ENCODE assay signal across 22 mouse cellular contexts in genomic region chr8:111887479-111887878, GRCm38 (mm10). TPM values are rescaled to one million over a fixed set of nuclear protein-coding genes. Genes with fewer than 3 reads are reported as not detected.
A peak's percentile ranks its signal among the peaks of the same experiment; 100 is the strongest.
DNase-seq lines count a peak whose midpoint lies in the region; ATAC-seq and TF ChIP-seq lines count a peak whose summit lies in the region.
"Had no signal": no experiment of that assay in that cellular context is flagged by ENCODE, and none has a peak within 500 bp of the region (broad histone marks: within the 10 kb centered on the region; RNA-seq: fewer than 3 reads in every experiment).

No protein-coding gene starts in this region.

- no peaks in the 10 kb centered on the region for H3K27me3 ChIP-seq in MEL (ENCODE audit: control insufficient read depth in 1 of 2, insufficient read depth in 2 of 2, low read length in 2 of 2)
- peaks cover 48% of the 10 kb centered on the region for H3K27me3 ChIP-seq in liver, embryonic 13.5 days
- H3K27me3 ChIP-seq in liver, postnatal 0 days (ENCODE audit: insufficient read depth, low read length) = peaks cover 35% of the 10 kb centered on the region
- H3K27me3 ChIP-seq: Patski had no signal

- peak; percentile 19 for DNase-seq in 416B (ENCODE audit: low read depth)
- peak; percentile 85 for DNase-seq in MEL (ENCODE audit: low read depth, low spot score)
- no peak for DNase-seq in liver, embryonic 13.5 days
- DNase-seq in liver, postnatal 0 days = no peak
- no peak for DNase-seq in cerebellum, adult 9-10 months
- DNase-seq in layer of hippocampus, adult 2 months (ENCODE audit: low spot score in 2 of 2) = no peak
- DNase-seq in frontal cortex, postnatal 36 days (ENCODE audit: low spot score in 2 of 2) = no peak
- DNase-seq: adrenal gland, postnatal 14 days; cerebellum, adult 2 months; forebrain, postnatal 0 days; gastrocnemius, adult 2 months; gastrocnemius, postnatal 25 days; heart, postnatal 36 days had no signal

- no peak for TF ChIP-seq RAD21 in MEL (IDR thresholded peaks at IDR 0.05; ENCODE audit: low read depth, low read length)

- H3K4me3 ChIP-seq in MEL (ENCODE audit: control insufficient read depth in 1 of 2, insufficient read depth in 1 of 2, low read depth in 2 of 2, low read length in 2 of 2) = no peak overlapping the region
- no peak overlapping the region for H3K4me3 ChIP-seq in liver, embryonic 13.5 days (replicated peaks)
- no peak overlapping the region for H3K4me3 ChIP-seq in liver, postnatal 0 days (ENCODE audit: low read depth, low read length)
- no peak overlapping the region for H3K4me3 ChIP-seq in layer of hippocampus, adult 2 months
- H3K4me3 ChIP-seq: embryonic facial prominence, embryonic 10.5 days; forebrain, embryonic 13.5 days; gastrocnemius, adult 2 months; heart, embryonic 13.5 days; hindbrain, embryonic 15.5 days had no signal

- H3K9ac ChIP-seq in MEL (ENCODE audit: control insufficient read depth, low read depth, low read length, poor library complexity, severe bottlenecking) = no peak overlapping the region
- H3K9ac ChIP-seq in liver, embryonic 13.5 days = no peak overlapping the region
- H3K9ac ChIP-seq in liver, postnatal 0 days (replicated peaks) = no peak overlapping the region
- H3K9ac ChIP-seq: forebrain, embryonic 13.5 days; forebrain, postnatal 0 days; heart, embryonic 13.5 days; hindbrain, embryonic 15.5 days had no signal

- H3K79me2 ChIP-seq in MEL (ENCODE audit: control insufficient read depth, insufficient read depth, low read length, poor library complexity) = no peaks in the 10 kb centered on the region

- ATAC-seq in liver, embryonic 13.5 days (ENCODE audit: low read depth) = peak; percentile 79
- ATAC-seq in liver, postnatal 0 days = peak; percentile 50
- ATAC-seq: activated CD4-positive, CD25-positive, alpha-beta regulatory T cell, adult 4 months; forebrain, embryonic 13.5 days; forebrain, postnatal 0 days had no signal

- peaks cover 3 to 25% of the 10 kb centered on the region in 2 experiments; a peak in 2 of 4 replicates for H3K4me1 ChIP-seq in MEL (ENCODE audit: control insufficient read depth in 1 of 2, insufficient read depth in 2 of 2, low read length in 2 of 2)
- peaks cover 23% of the 10 kb centered on the region for H3K4me1 ChIP-seq in liver, embryonic 13.5 days (replicated peaks)
- H3K4me1 ChIP-seq in liver, postnatal 0 days (ENCODE audit: insufficient read depth) = no peaks in the 10 kb centered on the region

- TF ChIP-seq CTCF in MEL (IDR thresholded peaks at IDR 0.05 in 2 of 3, conservative IDR thresholded peaks at IDR 0.05 in 1 of 3; ENCODE audit: control insufficient read depth in 1 of 3, insufficient read depth in 1 of 3, low read depth in 2 of 3, low read length in 3 of 3, poor library complexity in 1 of 3, severe bottlenecking in 1 of 3) = no peak
- TF ChIP-seq CTCF in liver, postnatal 0 days (IDR thresholded peaks at IDR 0.05; ENCODE audit: low read depth) = no peak
- TF ChIP-seq CTCF in layer of hippocampus, adult 2 months (conservative IDR thresholded peaks at IDR 0.05) = no peak

- TF ChIP-seq POLR2A in MEL (IDR thresholded peaks at IDR 0.05; ENCODE audit: control insufficient read depth in 1 of 2, insufficient read depth in 1 of 2, low read depth in 1 of 2, low read length in 2 of 2, poor library complexity in 1 of 2) = no peak

- WGBS in liver, embryonic 13.5 days (ENCODE audit: insufficient replicate concordance) = 50% methylated on average over 1 of the region's 1 CpGs
- 32% methylated on average over 1 of the region's 1 CpGs for WGBS in liver, postnatal 0 days (ENCODE audit: insufficient replicate concordance)

- H3K9me3 ChIP-seq in MEL (replicated peaks; ENCODE audit: insufficient read depth, low read length) = no peaks in the 10 kb centered on the region
- no peaks in the 10 kb centered on the region for H3K9me3 ChIP-seq in liver, embryonic 13.5 days (replicated peaks)
- no peaks in the 10 kb centered on the region for H3K9me3 ChIP-seq in liver, postnatal 0 days (ENCODE audit: low read length)
- H3K9me3 ChIP-seq: embryonic facial prominence, embryonic 10.5 days; forebrain, embryonic 13.5 days; heart, embryonic 13.5 days; hindbrain, embryonic 15.5 days had no signal

- TF ChIP-seq EP300 in MEL (IDR thresholded peaks at IDR 0.05; ENCODE audit: low read depth in 1 of 2, low read length in 2 of 2) = peak; percentile 68 to 73
- 0 out of 2 replicates have a peak, but pooled peaks have one; percentile 10 for TF ChIP-seq EP300 in liver, postnatal 0 days (IDR thresholded peaks at IDR 0.05; ENCODE audit: low read depth)

- no peak overlapping the region for H3K4me2 ChIP-seq in liver, embryonic 13.5 days
- H3K4me2 ChIP-seq in liver, postnatal 0 days (ENCODE audit: low read depth, low read length) = no peak overlapping the region
- H3K4me2 ChIP-seq: forebrain, embryonic 13.5 days; heart, embryonic 13.5 days; hindbrain, embryonic 15.5 days had no signal

- H3K36me3 ChIP-seq in MEL (ENCODE audit: control insufficient read depth in 1 of 2, insufficient read depth in 2 of 2, low read length in 2 of 2) = peaks cover 0 to 15% of the 10 kb centered on the region in 2 experiments; a peak in 2 of 4 replicates
- H3K36me3 ChIP-seq in liver, embryonic 13.5 days = no peaks in the 10 kb centered on the region
- H3K36me3 ChIP-seq in liver, postnatal 0 days (replicated peaks; ENCODE audit: insufficient read depth, low read length) = no peaks in the 10 kb centered on the region
- H3K36me3 ChIP-seq: embryonic facial prominence, embryonic 10.5 days; heart, embryonic 13.5 days; hindbrain, embryonic 15.5 days had no signal

- H3K27ac ChIP-seq in MEL (ENCODE audit: control insufficient read depth, low read depth, low read length) = peak overlapping the region; percentile 82
- no peak overlapping the region; the same call in 1 of the 2 replicates for H3K27ac ChIP-seq in liver, embryonic 13.5 days
- H3K27ac ChIP-seq in liver, postnatal 0 days (ENCODE audit: low read depth) = no peak overlapping the region
- no peak overlapping the region for H3K27ac ChIP-seq in layer of hippocampus, adult 2 months
- H3K27ac ChIP-seq: embryonic facial prominence, embryonic 10.5 days; forebrain, embryonic 13.5 days; gastrocnemius, adult 2 months; heart, embryonic 13.5 days; hindbrain, embryonic 15.5 days had no signal

TF ChIP-seq in MEL, 35 proteins besides CTCF, POLR2A, EP300 and RAD21:
- TF ChIP-seq ELF1 (IDR thresholded peaks at IDR 0.05; ENCODE audit: low read depth, low read length) (peak; percentile 60; the same call in 1 of the 2 replicates), MAX (IDR thresholded peaks at IDR 0.05; ENCODE audit: low read length) (0 out of 2 replicates have a peak, but pooled peaks have one; percentile 31), ZKSCAN1 (IDR thresholded peaks at IDR 0.05; ENCODE audit: low read depth, low read length) (no peak), TCF12 (IDR thresholded peaks at IDR 0.05; ENCODE audit: low read depth, low read length) (peak; percentile 55), GATA1 (IDR thresholded peaks at IDR 0.05; ENCODE audit: low read depth, low read length) (peak; percentile 75), TAL1 (IDR thresholded peaks at IDR 0.05; ENCODE audit: low read length) (peak; percentile 71), TBP (IDR thresholded peaks at IDR 0.05; ENCODE audit: low read depth, low read length) (peak; percentile 52; the same call in 1 of the 2 replicates), ZC3H11A (IDR thresholded peaks at IDR 0.05; ENCODE audit: low read depth, low read length) (no peak), ETS1 (IDR thresholded peaks at IDR 0.05; ENCODE audit: low read depth, low read length) (peak; percentile 44; the same call in 1 of the 2 replicates)

RNA-seq across cellular contexts. Expression of gene Tmem170, which starts 10.9 kb away (rescaled TPM):
- 2.8 and 2.9 TPM in 2 replicates for total RNA-seq in MEL (2012; rRNA removed)
- polyA plus RNA-seq in MEL (2012; ENCODE audit: insufficient read depth in 1 of 2, insufficient read length in 2 of 2, low read depth in 1 of 2, low replicate concordance in 2 of 2, missing spikeins in 1 of 2) = 1 to 10 TPM in 1 of 2 experiments, not detected in 1; 4.6 TPM
- 4.3 and 5.4 TPM in 2 replicates for polyA plus RNA-seq in liver, embryonic 13.5 days (2015; fragmentation: Nextera tagmentation; extraction: Ambion mirVana)
- polyA plus RNA-seq in liver, postnatal 0 days (2015; fragmentation: Nextera tagmentation; extraction: Ambion mirVana) = 4.9 TPM in 2 replicates
- 1 to 10 TPM; 3.9 to 4.5 TPM for total RNA-seq in layer of hippocampus, adult 2 months (2021)

RNA-seq across cellular contexts. Expression of gene Chst5, which starts 22.8 kb away (rescaled TPM):
- not detected in 2 replicates for total RNA-seq in MEL (2012; rRNA removed)
- not detected for polyA plus RNA-seq in MEL (2012; ENCODE audit: insufficient read depth in 1 of 2, insufficient read length in 2 of 2, low read depth in 1 of 2, low replicate concordance in 2 of 2, missing spikeins in 1 of 2)
- 0.06 TPM in 1 of 2 replicates, not detected in the other for polyA plus RNA-seq in liver, embryonic 13.5 days (2015; fragmentation: Nextera tagmentation; extraction: Ambion mirVana)
- polyA plus RNA-seq in liver, postnatal 0 days (2015; fragmentation: Nextera tagmentation; extraction: Ambion mirVana) = not detected in 2 replicates
- total RNA-seq in layer of hippocampus, adult 2 months (2021) = under 1 TPM; 0.44 to 0.79 TPM
- total RNA-seq: adrenal gland, adult 18-20 months; adrenal gland, postnatal 14 days; granulocyte monocyte progenitor cell, adult 5-6 weeks; heart, postnatal 36 days had no signal
- polyA plus RNA-seq: activated CD4-positive, CD25-positive, alpha-beta regulatory T cell, adult 4 months; heart, postnatal 0 days; Patski had no signal

RNA-seq across cellular contexts. Expression of gene Cfdp1, which starts 33.4 kb away (rescaled TPM):
- total RNA-seq in MEL (2012; rRNA removed) = 168 and 185 TPM in 2 replicates
- polyA plus RNA-seq in MEL (2012; ENCODE audit: insufficient read depth in 1 of 2, insufficient read length in 2 of 2, low read depth in 1 of 2, low replicate concordance in 2 of 2, missing spikeins in 1 of 2) = 100 to 1,000 TPM in 1 of 2 experiments, not detected in 1; 214 TPM
- 113 and 136 TPM in 2 replicates for polyA plus RNA-seq in liver, embryonic 13.5 days (2015; fragmentation: Nextera tagmentation; extraction: Ambion mirVana)
- 48.9 and 51.3 TPM in 2 replicates for polyA plus RNA-seq in liver, postnatal 0 days (2015; fragmentation: Nextera tagmentation; extraction: Ambion mirVana)
- 10 to 100 TPM; 76.3 to 81.2 TPM for total RNA-seq in layer of hippocampus, adult 2 months (2021)

RNA-seq across cellular contexts. Expression of gene Tmem231, which starts 46.2 kb away (rescaled TPM):
- total RNA-seq in MEL (2012; rRNA removed) = 0.85 and 0.95 TPM in 2 replicates
- 1 to 10 TPM in 1 of 2 experiments, not detected in 1; 2.5 TPM for polyA plus RNA-seq in MEL (2012; ENCODE audit: insufficient read depth in 1 of 2, insufficient read length in 2 of 2, low read depth in 1 of 2, low replicate concordance in 2 of 2, missing spikeins in 1 of 2)
- polyA plus RNA-seq in liver, embryonic 13.5 days (2015; fragmentation: Nextera tagmentation; extraction: Ambion mirVana) = 2.1 and 2.6 TPM in 2 replicates
- 0.56 and 1.0 TPM in 2 replicates for polyA plus RNA-seq in liver, postnatal 0 days (2015; fragmentation: Nextera tagmentation; extraction: Ambion mirVana)
- 10 to 100 TPM; 11.7 to 13.9 TPM for total RNA-seq in layer of hippocampus, adult 2 months (2021)
- total RNA-seq: granulocyte monocyte progenitor cell, adult 5-6 weeks had no signal

RNA-seq across cellular contexts. Expression of gene Gabarapl2, which starts 53.0 kb away (rescaled TPM):
- total RNA-seq in MEL (2012; rRNA removed) = 18.4 and 21.6 TPM in 2 replicates
- 10 to 100 TPM in 1 of 2 experiments, not detected in 1; 22.5 TPM for polyA plus RNA-seq in MEL (2012; ENCODE audit: insufficient read depth in 1 of 2, insufficient read length in 2 of 2, low read depth in 1 of 2, low replicate concordance in 2 of 2, missing spikeins in 1 of 2)
- polyA plus RNA-seq in liver, embryonic 13.5 days (2015; fragmentation: Nextera tagmentation; extraction: Ambion mirVana) = 185 and 197 TPM in 2 replicates
- 162 and 173 TPM in 2 replicates for polyA plus RNA-seq in liver, postnatal 0 days (2015; fragmentation: Nextera tagmentation; extraction: Ambion mirVana)
- total RNA-seq in layer of hippocampus, adult 2 months (2021) = 100 to 1,000 TPM; 208 to 225 TPM

Comparison
In these comparisons a context has a peak if more than half of its experiments do, and no peak if none do; other contexts are left out.
1. DNase-seq: peak in 416B (single experiment) and MEL (single experiment); none in liver, embryonic 13.5 days (single experiment), liver, postnatal 0 days (single experiment), cerebellum, adult 9-10 months (single experiment), layer of hippocampus, adult 2 months (0 of 2) and frontal cortex, postnatal 36 days (0 of 2).